Mouse (Mus musculus) cerebellum, adult 9-11 months (tissue): ENCODE measurements around the gene Serpina5.
A peak's percentile ranks its signal among the peaks of the same experiment; 100 is the strongest.
"Not testable (repeated sequence)": the region's sequence is repeated elsewhere in the genome, so short reads cannot be mapped to it uniquely, and the experiment has no call there.

Experiments used
- DNase-seq: peaks from one replicate; pipeline ENCODE4 v3.0.0; 2022

Gene Serpina5

GRCm38 (mm10) chr12:104100768-104101167, at the start of gene Serpina5:
Gene Serpina5, plus strand, starts transcription at chr12:104101113.
- DNase-seq = no peak

- DNase-seq = no peak
These were observed 46.9 kb upstream of the Serpina5 start for GRCm38 (mm10) chr12:104053995-104054394.

GRCm38 (mm10) chr12:104055755-104056154, 45.2 kb upstream of the Serpina5 start:
- no peak for DNase-seq

- DNase-seq = no peak
These were observed 43.9 kb upstream of the Serpina5 start for GRCm38 (mm10) chr12:104057050-104057449.

- no peak for DNase-seq
These were observed 43.4 kb upstream of the Serpina5 start for GRCm38 (mm10) chr12:104057531-104057930.

GRCm38 (mm10) chr12:104060126-104060525, 40.8 kb upstream of the Serpina5 start:
- no peak for DNase-seq

- DNase-seq = no peak
These were observed 39.1 kb upstream of the Serpina5 start for GRCm38 (mm10) chr12:104061862-104062261.

GRCm38 (mm10) chr12:104064532-104064931, 36.4 kb upstream of the Serpina5 start:
- DNase-seq = no peak

- no peak for DNase-seq
These were observed 35.9 kb upstream of the Serpina5 start for GRCm38 (mm10) chr12:104064996-104065395.

GRCm38 (mm10) chr12:104066241-104066640, 34.7 kb upstream of the Serpina5 start:
- DNase-seq = peak; percentile 39

GRCm38 (mm10) chr12:104067549-104067948, 33.4 kb upstream of the Serpina5 start:
- peak; percentile 50 for DNase-seq

- DNase-seq = peak; percentile 34
These were observed 31.3 kb upstream of the Serpina5 start for GRCm38 (mm10) chr12:104069620-104070019.

- no peak for DNase-seq
These were observed 29.2 kb upstream of the Serpina5 start for GRCm38 (mm10) chr12:104071708-104072107.

- DNase-seq = no peak
These were observed 28.6 kb upstream of the Serpina5 start for GRCm38 (mm10) chr12:104072286-104072685.

GRCm38 (mm10) chr12:104090119-104090518, 10.8 kb upstream of the Serpina5 start:
- DNase-seq = no peak

GRCm38 (mm10) chr12:104091303-104091702, 9.6 kb upstream of the Serpina5 start:
- DNase-seq = no peak

- no peak for DNase-seq
These were observed 4.9 kb downstream of the Serpina5 start for GRCm38 (mm10) chr12:104105847-104106246.

GRCm38 (mm10) chr12:104106919-104107318, 6.0 kb downstream of the Serpina5 start:
- DNase-seq = no peak

GRCm38 (mm10) chr12:104108507-104108906, 7.6 kb downstream of the Serpina5 start:
- DNase-seq = no peak

GRCm38 (mm10) chr12:104112333-104112732, 11.4 kb downstream of the Serpina5 start, which contains the start of gene Serpina3a:
Gene Serpina3a, plus strand, starts transcription at chr12:104112724.
- DNase-seq = not testable (repeated sequence)

GRCm38 (mm10) chr12:104114921-104115579, 14.1 kb downstream of the Serpina5 start:
- no peak for DNase-seq

GRCm38 (mm10) chr12:104123097-104123496, 22.2 kb downstream of the Serpina5 start:
- no peak for DNase-seq

- no peak for DNase-seq
These were observed 23.1 kb downstream of the Serpina5 start for GRCm38 (mm10) chr12:104123996-104124395.

- no peak for DNase-seq
These were observed 24.2 kb downstream of the Serpina5 start for GRCm38 (mm10) chr12:104125021-104125560.

- DNase-seq = no peak
These were observed 26.8 kb downstream of the Serpina5 start, which contains the start of gene Serpina3b for GRCm38 (mm10) chr12:104127696-104128095. Gene Serpina3b, plus strand, starts transcription at chr12:104127996.
